Mouse (Mus musculus): ENCODE results near the gene Olfr401. TPM values are rescaled to one million over a fixed set of nuclear protein-coding genes. Genes with fewer than 3 reads are reported as not detected.

Gene Olfr401
- polyA plus RNA-seq (2014; fragmentation: Illumina TruSeq; extraction: RNeasy Lipid Tissue Mini Kit (QIAGEN cat#74804); ENCODE audit: low read depth, low replicate concordance) = not detected

GRCm38 (mm10) chr11:74113412-74113811, at the start of gene Olfr401:
Olfr401 (plus strand) TSS chr11:74113712.

GRCm38 (mm10) chr11:74069655-74070054, 43.9 kb upstream of the Olfr401 start, which contains the start of gene Zfp616:
Zfp616 (plus strand) TSS chr11:74069955.

DNA sequence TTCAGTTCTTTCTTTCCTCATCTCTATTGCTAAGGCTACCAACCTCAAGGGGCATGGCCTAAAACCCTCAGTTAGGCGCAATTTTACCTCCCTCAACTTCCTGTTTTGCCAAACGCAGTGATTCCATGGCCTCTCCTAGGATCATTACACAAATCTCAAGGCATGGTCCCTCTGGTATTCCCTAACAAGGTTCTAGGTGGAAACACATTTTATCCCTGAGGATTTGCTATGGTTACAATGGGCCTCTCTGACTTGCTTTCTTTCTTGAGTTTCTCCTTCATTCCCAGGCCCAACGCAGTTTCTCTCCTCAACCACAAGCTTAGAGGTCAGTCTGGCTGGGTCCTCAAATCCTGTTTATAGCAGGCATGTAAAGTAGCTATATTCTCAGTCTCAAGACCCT, 39.7 kb downstream of the Olfr401 start, which contains the start of gene Olfr402:
Olfr402 (plus strand) TSS at position 301 of the 400 bp plus-strand sequence.

Other genes with a start within 250 kb of the Olfr401 start
- gene Olfr394, start 222.9 kb upstream of the Olfr401 start, polyA plus RNA-seq (2014; fragmentation: Illumina TruSeq; extraction: RNeasy Lipid Tissue Mini Kit (QIAGEN cat#74804); ENCODE audit: low read depth, low replicate concordance) = not detected
- gene Olfr395, start 204.4 kb upstream of the Olfr401 start, polyA plus RNA-seq (2014; fragmentation: Illumina TruSeq; extraction: RNeasy Lipid Tissue Mini Kit (QIAGEN cat#74804); ENCODE audit: low read depth, low replicate concordance) = not detected
- not detected for gene Olfr23, start 177.0 kb upstream of the Olfr401 start, polyA plus RNA-seq (2014; fragmentation: Illumina TruSeq; extraction: RNeasy Lipid Tissue Mini Kit (QIAGEN cat#74804); ENCODE audit: low read depth, low replicate concordance)
- not detected for gene Olfr397, start 152.9 kb upstream of the Olfr401 start, polyA plus RNA-seq (2014; fragmentation: Illumina TruSeq; extraction: RNeasy Lipid Tissue Mini Kit (QIAGEN cat#74804); ENCODE audit: low read depth, low replicate concordance)
- not detected for gene Olfr398, start 123.3 kb upstream of the Olfr401 start, polyA plus RNA-seq (2014; fragmentation: Illumina TruSeq; extraction: RNeasy Lipid Tissue Mini Kit (QIAGEN cat#74804); ENCODE audit: low read depth, low replicate concordance)
- not detected for gene Olfr139, start 57.2 kb upstream of the Olfr401 start, polyA plus RNA-seq (2014; fragmentation: Illumina TruSeq; extraction: RNeasy Lipid Tissue Mini Kit (QIAGEN cat#74804); ENCODE audit: low read depth, low replicate concordance)
- not detected for gene Olfr399, start 57.1 kb upstream of the Olfr401 start, polyA plus RNA-seq (2014; fragmentation: Illumina TruSeq; extraction: RNeasy Lipid Tissue Mini Kit (QIAGEN cat#74804); ENCODE audit: low read depth, low replicate concordance)
- gene Zfp616, start 43.8 kb upstream of the Olfr401 start, polyA plus RNA-seq (2014; fragmentation: Illumina TruSeq; extraction: RNeasy Lipid Tissue Mini Kit (QIAGEN cat#74804); ENCODE audit: low read depth, low replicate concordance) = not detected
- not detected for gene Olfr402, start 39.8 kb downstream of the Olfr401 start, polyA plus RNA-seq (2014; fragmentation: Illumina TruSeq; extraction: RNeasy Lipid Tissue Mini Kit (QIAGEN cat#74804); ENCODE audit: low read depth, low replicate concordance)
- not detected for gene Olfr403, start 72.5 kb downstream of the Olfr401 start, polyA plus RNA-seq (2014; fragmentation: Illumina TruSeq; extraction: RNeasy Lipid Tissue Mini Kit (QIAGEN cat#74804); ENCODE audit: low read depth, low replicate concordance)
- gene Olfr43, start 97.7 kb downstream of the Olfr401 start, polyA plus RNA-seq (2014; fragmentation: Illumina TruSeq; extraction: RNeasy Lipid Tissue Mini Kit (QIAGEN cat#74804); ENCODE audit: low read depth, low replicate concordance) = not detected
- not detected for gene Olfr406, start 146.1 kb downstream of the Olfr401 start, polyA plus RNA-seq (2014; fragmentation: Illumina TruSeq; extraction: RNeasy Lipid Tissue Mini Kit (QIAGEN cat#74804); ENCODE audit: low read depth, low replicate concordance)
- not detected for gene Olfr59, start 170.0 kb downstream of the Olfr401 start, polyA plus RNA-seq (2014; fragmentation: Illumina TruSeq; extraction: RNeasy Lipid Tissue Mini Kit (QIAGEN cat#74804); ENCODE audit: low read depth, low replicate concordance)
- not detected for gene Olfr410, start 224.3 kb downstream of the Olfr401 start, polyA plus RNA-seq (2014; fragmentation: Illumina TruSeq; extraction: RNeasy Lipid Tissue Mini Kit (QIAGEN cat#74804); ENCODE audit: low read depth, low replicate concordance)
- gene Olfr411, start 238.9 kb downstream of the Olfr401 start, polyA plus RNA-seq (2014; fragmentation: Illumina TruSeq; extraction: RNeasy Lipid Tissue Mini Kit (QIAGEN cat#74804); ENCODE audit: low read depth, low replicate concordance) = not detected
- gene Olfr412, start 248.4 kb downstream of the Olfr401 start, polyA plus RNA-seq (2014; fragmentation: Illumina TruSeq; extraction: RNeasy Lipid Tissue Mini Kit (QIAGEN cat#74804); ENCODE audit: low read depth, low replicate concordance) = not detected

Data from heart, adult 10 weeks (tissue).